Mouse (Mus musculus): ENCODE data around the gene Hsd3b4.
"Not testable (repeated sequence)": the region's sequence is repeated elsewhere in the genome, so short reads cannot be mapped to it uniquely, and the experiment has no call there.

The Hsd3b4 gene

GRCm38 (mm10) chr3:98510414-98510813 lies at the start of gene Hsd3b4:
TSS of gene Hsd3b4 (minus strand) at chr3:98510514.
- not testable (repeated sequence) for DNase-seq

GRCm38 (mm10) chr3:98550832-98551231 lies 40.5 kb upstream of the Hsd3b4 start:
- DNase-seq, result not testable (repeated sequence)

- not testable (repeated sequence) for DNase-seq
Observed at GRCm38 (mm10) chr3:98550215-98550614, 39.9 kb upstream of the Hsd3b4 start.

GRCm38 (mm10) chr3:98548495-98548894 lies 38.2 kb upstream of the Hsd3b4 start:
- not testable (repeated sequence) for DNase-seq

- DNase-seq, result not testable (repeated sequence)
Observed at GRCm38 (mm10) chr3:98547641-98548040, 37.3 kb upstream of the Hsd3b4 start.

GRCm38 (mm10) chr3:98524978-98525377 lies 14.7 kb upstream of the Hsd3b4 start:
- not testable (repeated sequence) for DNase-seq

GRCm38 (mm10) chr3:98524552-98524951 lies 14.2 kb upstream of the Hsd3b4 start:
- not testable (repeated sequence) for DNase-seq

GRCm38 (mm10) chr3:98522779-98523178 lies 12.5 kb upstream of the Hsd3b4 start:
- not testable (repeated sequence) for DNase-seq

GRCm38 (mm10) chr3:98507229-98507628 lies 3.1 kb downstream of the Hsd3b4 start:
- not testable (repeated sequence) for DNase-seq

- DNase-seq, result not testable (repeated sequence)
Observed at GRCm38 (mm10) chr3:98497401-98497800, 12.9 kb downstream of the Hsd3b4 start.

GRCm38 (mm10) chr3:98496762-98497161 lies 13.6 kb downstream of the Hsd3b4 start:
- DNase-seq, result not testable (repeated sequence)

GRCm38 (mm10) chr3:98495055-98495454 lies 15.3 kb downstream of the Hsd3b4 start:
- DNase-seq, result not testable (repeated sequence)

GRCm38 (mm10) chr3:98494184-98494583 lies 16.1 kb downstream of the Hsd3b4 start:
- DNase-seq, result not testable (repeated sequence)

GRCm38 (mm10) chr3:98471499-98471898 lies 38.8 kb downstream of the Hsd3b4 start:
- DNase-seq, result not testable (repeated sequence)

- not testable (repeated sequence) for DNase-seq
Observed at GRCm38 (mm10) chr3:98471057-98471456, 39.3 kb downstream of the Hsd3b4 start.

GRCm38 (mm10) chr3:98469323-98469722 lies 41.0 kb downstream of the Hsd3b4 start:
- not testable (repeated sequence) for DNase-seq

GRCm38 (mm10) chr3:98457026-98457425 lies 53.3 kb downstream of the Hsd3b4 start, which contains the start of gene Gm4450:
TSS of gene Gm4450 (minus strand) at chr3:98457126.
- DNase-seq, result not testable (repeated sequence)

- not testable (repeated sequence) for DNase-seq
Observed at GRCm38 (mm10) chr3:98453786-98454185, 56.5 kb downstream of the Hsd3b4 start.

Data from right cerebral cortex, postnatal 14 days (tissue).